Mouse (Mus musculus): ENCODE data around the gene Aamdc.

The Aamdc gene

GRCm38 (mm10) chr7:97500555-97501209, 78.6 kb downstream of the Aamdc start:
- DNase-seq: no peak

Data from thymus, adult 18-20 months (tissue).